In genomic region chr10:13768866-13769265, GRCm38 (mm10) we compare ENCODE assay signal across 32 mouse cellular contexts.
"Had no signal": no experiment of that assay in that cellular context is flagged by ENCODE, and none has a peak within 500 bp of the region (broad histone marks: within the 10 kb centered on the region; RNA-seq: fewer than 3 reads in every experiment).

No protein-coding gene starts in this region.

- DNase-seq: left cerebral cortex, postnatal 4 days; liver; liver, embryonic 13.5 days; liver, postnatal 0 days; lung, adult 18-20 months; lung, adult 2 months; lung, embryonic 14.5 days; lung, postnatal 10 days; lung, postnatal 14 days; lung, postnatal 36 days; lung, postnatal 4 days; midbrain, embryonic 14.5 days had no signal

- H3K4me1 ChIP-seq: limb, embryonic 12.5 days; limb, embryonic 15.5 days; liver, embryonic 12.5 days; liver, embryonic 13.5 days; liver, embryonic 15.5 days; lung, embryonic 15.5 days; megakaryocyte, embryonic 14.5 days; midbrain, embryonic 10.5 days; midbrain, embryonic 12.5 days; midbrain, embryonic 13.5 days; midbrain, embryonic 15.5 days; neural tube, embryonic 12.5 days had no signal

- H3K27ac ChIP-seq: limb, embryonic 10.5 days; limb, embryonic 12.5 days; limb, embryonic 13.5 days; limb, embryonic 15.5 days; liver, embryonic 12.5 days; liver, embryonic 13.5 days; liver, embryonic 14.5 days; liver, embryonic 15.5 days; lung, embryonic 15.5 days; macrophage; midbrain, embryonic 10.5 days; midbrain, embryonic 12.5 days; midbrain, embryonic 13.5 days; midbrain, embryonic 15.5 days; neural tube, embryonic 12.5 days had no signal

- H3K36me3 ChIP-seq: limb, embryonic 10.5 days; limb, embryonic 12.5 days; limb, embryonic 13.5 days; limb, embryonic 15.5 days; liver, embryonic 12.5 days; liver, embryonic 13.5 days; liver, embryonic 15.5 days; lung, embryonic 15.5 days; midbrain, embryonic 10.5 days; midbrain, embryonic 12.5 days; midbrain, embryonic 13.5 days; midbrain, embryonic 15.5 days; neural tube, embryonic 12.5 days had no signal

- ATAC-seq: liver, embryonic 12.5 days; liver, postnatal 0 days; lung, postnatal 0 days; midbrain, embryonic 13.5 days; midbrain, embryonic 15.5 days; midbrain, embryonic 16.5 days had no signal

- H3K4me3 ChIP-seq: limb, embryonic 10.5 days; limb, embryonic 12.5 days; limb, embryonic 13.5 days; limb, embryonic 15.5 days; liver, embryonic 12.5 days; liver, embryonic 13.5 days; liver, embryonic 15.5 days; lung, embryonic 15.5 days; megakaryocyte, embryonic 14.5 days; midbrain, embryonic 10.5 days; midbrain, embryonic 12.5 days; midbrain, embryonic 13.5 days; midbrain, embryonic 15.5 days; myocyte; neural tube, embryonic 12.5 days had no signal

- H3K9me3 ChIP-seq: limb, embryonic 10.5 days; limb, embryonic 12.5 days; limb, embryonic 13.5 days; limb, embryonic 15.5 days; liver, embryonic 12.5 days; liver, embryonic 13.5 days; liver, embryonic 15.5 days; lung, embryonic 15.5 days; midbrain, embryonic 10.5 days; midbrain, embryonic 12.5 days; midbrain, embryonic 13.5 days; midbrain, embryonic 15.5 days; neural tube, embryonic 12.5 days had no signal

- H3K9ac ChIP-seq: limb, embryonic 12.5 days; limb, embryonic 13.5 days; limb, embryonic 15.5 days; liver, embryonic 12.5 days; liver, embryonic 13.5 days; liver, embryonic 14.5 days; liver, embryonic 15.5 days; liver, postnatal 0 days; lung, embryonic 14.5 days; lung, embryonic 15.5 days; midbrain, embryonic 12.5 days; midbrain, embryonic 13.5 days; midbrain, embryonic 15.5 days; neural tube, embryonic 12.5 days had no signal

- H3K4me2 ChIP-seq: limb, embryonic 12.5 days; limb, embryonic 13.5 days; limb, embryonic 15.5 days; liver, embryonic 11.5 days; liver, embryonic 12.5 days; liver, embryonic 13.5 days; liver, embryonic 15.5 days; lung, embryonic 14.5 days; lung, embryonic 15.5 days; midbrain, embryonic 11.5 days; midbrain, embryonic 12.5 days; midbrain, embryonic 13.5 days; midbrain, embryonic 15.5 days; neural tube, embryonic 12.5 days had no signal

- H3K27me3 ChIP-seq: limb, embryonic 12.5 days; liver, embryonic 12.5 days; liver, embryonic 13.5 days; liver, embryonic 15.5 days; lung, embryonic 15.5 days; megakaryocyte, embryonic 14.5 days; midbrain, embryonic 12.5 days; midbrain, embryonic 13.5 days; midbrain, embryonic 15.5 days; neural tube, embryonic 12.5 days had no signal
